Mouse (Mus musculus) ES-E14 (cell line): ENCODE results near the gene Itga9.

Experiments used
- CHD2 ChIP-seq: IDR thresholded peaks from 2 replicates; pipeline ENCODE4 v1.6.1; 2014; ENCODE audit warnings: mild to moderate bottlenecking, low read depth, low read length, inconsistent platforms
- HCFC1 ChIP-seq: IDR thresholded peaks from 2 replicates; pipeline ENCODE4 v1.6.1; 2012; ENCODE audit warnings: low read length, inconsistent platforms, borderline replicate concordance; ENCODE audit not compliant: insufficient read depth
- MAFK ChIP-seq: IDR thresholded peaks from 2 replicates; pipeline ENCODE4 v1.6.1; 2014; ENCODE audit warnings: mild to moderate bottlenecking, low read depth, low read length, inconsistent platforms; ENCODE audit not compliant: insufficient read depth
- ZC3H11A ChIP-seq: IDR thresholded peaks from 2 replicates; pipeline ENCODE4 v1.6.1; 2012; ENCODE audit warnings: low read depth, mild to moderate bottlenecking, inconsistent platforms, low read length, borderline replicate concordance
- ZNF384 ChIP-seq: IDR thresholded peaks from 2 replicates; pipeline ENCODE4 v1.6.1; 2012; ENCODE audit warnings: low read depth, low read length, inconsistent platforms

GRCm38 (mm10) chr9:118812221-118812620 lies 205.7 kb downstream of the Itga9 start:
- no peak for TF ChIP-seq CHD2
- TF ChIP-seq ZC3H11A = no peak
- no peak for TF ChIP-seq MAFK
- no peak for TF ChIP-seq ZNF384
- no peak for TF ChIP-seq HCFC1
